Mouse (Mus musculus) inflammation-experienced regulatory T-cells, adult 6 months (primary cell): ENCODE data around the gene Pced1a. TPM values are rescaled to one million over a fixed set of nuclear protein-coding genes. Genes with fewer than 3 reads are reported as not detected.
"Not testable (repeated sequence)": the region's sequence is repeated elsewhere in the genome, so short reads cannot be mapped to it uniquely, and the experiment has no call there.

Experiments
- ATAC-seq: one replicate; pipeline ENCODE4 v1.8.0; 2017
- polyA plus RNA-seq, 3 experiments: library from polyadenylated mRNA; unstranded; fragments of 100-300 nt; shearing (Covaris generic); gene quantifications; one replicate each; pipeline ENCODE4 v1.2.1; 2017

The Pced1a gene
- polyA plus RNA-seq, 3 experiments from 2014 or later, result 11.9 to 14.9 (median 12.0) TPM

- no peak for ATAC-seq
Measured at GRCm38 (mm10) chr2:130388796-130389195, 35.7 kb downstream of the Pced1a start.

- no peak for ATAC-seq
Measured at GRCm38 (mm10) chr2:130386212-130386611, 38.3 kb downstream of the Pced1a start.

- no peak for ATAC-seq
Measured at GRCm38 (mm10) chr2:130383895-130384294, 40.6 kb downstream of the Pced1a start.

GRCm38 (mm10) chr2:130383205-130383604 is 41.3 kb downstream of the Pced1a start:
- no peak for ATAC-seq

GRCm38 (mm10) chr2:130374951-130375350 is 49.5 kb downstream of the Pced1a start:
- ATAC-seq, result no peak

- ATAC-seq, result not testable (repeated sequence)
Measured at GRCm38 (mm10) chr2:130373026-130373425, 51.5 kb downstream of the Pced1a start.

- no peak for ATAC-seq
Measured at GRCm38 (mm10) chr2:130367386-130367785, 57.1 kb downstream of the Pced1a start.

Other genes starting within 250 kb of the Pced1a start
- 100 to 1,000 TPM; 297 to 418 (median 316) TPM for gene Snrpb, start 245.3 kb downstream of the Pced1a start, polyA plus RNA-seq
- gene Tmc2, start 229.5 kb downstream of the Pced1a start, polyA plus RNA-seq, result not detected
- gene Nop56, start 150.3 kb downstream of the Pced1a start, polyA plus RNA-seq, result 100 to 1,000 TPM; 278 to 380 (median 357) TPM
- gene Idh3b, start 140.2 kb downstream of the Pced1a start, polyA plus RNA-seq, result 100 to 1,000 TPM; 147 to 175 (median 150) TPM
- gene Ebf4, start 129.5 kb downstream of the Pced1a start, polyA plus RNA-seq, result not detected
- gene Cpxm1, start 27.1 kb downstream of the Pced1a start, polyA plus RNA-seq, result under 1 TPM in 1 of 3 experiments, not detected in 2; 0.40 TPM
- gene Gm28372, start 19.5 kb downstream of the Pced1a start, polyA plus RNA-seq, result not detected
- gene 1700020A23Rik, start 19.4 kb downstream of the Pced1a start, polyA plus RNA-seq, result not detected
- gene Tmem239, start 18.2 kb downstream of the Pced1a start, polyA plus RNA-seq, result not detected
- gene Vps16, start 362 bp downstream of the Pced1a start, polyA plus RNA-seq, result 100 to 1,000 TPM; 165 to 250 (median 199) TPM
- gene Ptpra, start 25.6 kb upstream of the Pced1a start, polyA plus RNA-seq, result 10 to 100 TPM; 66.1 to 70.0 (median 69.6) TPM
- 10 to 100 TPM; 20.8 to 29.7 (median 27.1) TPM for gene Mrps26, start 139.0 kb upstream of the Pced1a start, polyA plus RNA-seq
- not detected for gene Oxt, start 151.5 kb upstream of the Pced1a start, polyA plus RNA-seq
- gene Avp, start 157.9 kb upstream of the Pced1a start, polyA plus RNA-seq, result not detected
- gene Fastkd5, start 205.3 kb upstream of the Pced1a start, polyA plus RNA-seq, result 10 to 100 TPM in 2 of 3 experiments, 1 to 10 TPM in 1; 8.5 to 11.7 (median 10.3) TPM
- 10 to 100 TPM in 2 of 3 experiments, 1 to 10 TPM in 1; 8.0 to 11.1 (median 10.6) TPM for gene Ubox5, start 205.3 kb upstream of the Pced1a start, polyA plus RNA-seq
- under 1 TPM in 2 of 3 experiments, not detected in 1; 0.09 to 0.21 TPM for gene Lzts3, start 218.1 kb upstream of the Pced1a start, polyA plus RNA-seq
- 100 to 1,000 TPM in 2 of 3 experiments, 10 to 100 TPM in 1; 95.3 to 135 (median 134) TPM for gene Ddrgk1, start 240.0 kb upstream of the Pced1a start, polyA plus RNA-seq
- gene Itpa, start 242.9 kb upstream of the Pced1a start, polyA plus RNA-seq, result 10 to 100 TPM; 37.0 to 51.3 (median 51.2) TPM